Comparison of ENCODE assay signal across 19 mouse cellular contexts in genomic region chr11:50243926-50244325, GRCm38 (mm10). TPM values are rescaled to one million over a fixed set of nuclear protein-coding genes. Genes with fewer than 3 reads are reported as not detected.
DNase-seq lines count a peak whose midpoint lies in the region; ATAC-seq and TF ChIP-seq lines count a peak whose summit lies in the region.
"Had no signal": no experiment of that assay in that cellular context is flagged by ENCODE, and none has a peak within 500 bp of the region (broad histone marks: within the 10 kb centered on the region; RNA-seq: fewer than 3 reads in every experiment).

No protein-coding gene starts in this region.

- H3K27ac ChIP-seq in bone marrow macrophage, adult 2 months (ENCODE audit: insufficient read depth, low read depth, low read length), result peak overlapping the region; percentile 83
- H3K27ac ChIP-seq: embryonic facial prominence, embryonic 15.5 days; forebrain, embryonic 10.5 days; heart, embryonic 13.5 days; hindbrain, embryonic 15.5 days had no signal

- TF ChIP-seq POLR2A in bone marrow macrophage, adult 2 months (IDR thresholded peaks at IDR 0.05; ENCODE audit: borderline replicate concordance, low read depth, low read length), result no peak

- H3K4me3 ChIP-seq in bone marrow macrophage, adult 2 months (ENCODE audit: insufficient read depth, low read length), result no peak overlapping the region
- H3K4me3 ChIP-seq: embryonic facial prominence, embryonic 15.5 days; erythroblast, embryonic 14.5 days; forebrain, embryonic 10.5 days; heart, embryonic 13.5 days; hindbrain, embryonic 15.5 days had no signal

- peaks cover 43% of the 10 kb centered on the region for H3K4me1 ChIP-seq in bone marrow macrophage, adult 2 months (ENCODE audit: control insufficient read depth, insufficient read depth, low read length)
- H3K4me1 ChIP-seq: embryonic facial prominence, embryonic 15.5 days; forebrain, embryonic 10.5 days; heart, embryonic 13.5 days; hindbrain, embryonic 15.5 days had no signal

- ATAC-seq in megakaryocyte, adult 5-6 weeks (ENCODE audit: poor library complexity, severe bottlenecking), result peak; percentile 54
- ATAC-seq: forebrain, embryonic 14.5 days had no signal

- no peak for TF ChIP-seq CTCF in bone marrow macrophage, adult 2 months (IDR thresholded peaks at IDR 0.05; ENCODE audit: low read depth, low read length)

- peak; percentile 91 for DNase-seq in heart, adult 11 months
- no peak for DNase-seq in heart, adult 18-20 months
- no peak for DNase-seq in thymus, postnatal 10 days (ENCODE audit: low spot score in 2 of 2)
- no peak for DNase-seq in cerebellum, postnatal 14 days
- DNase-seq in frontal cortex, postnatal 36 days (ENCODE audit: low spot score in 2 of 2), result no peak
- DNase-seq: adrenal gland, postnatal 10 days; cerebellum, adult 2 months; cerebellum, postnatal 10 days; embryo, embryonic 11 days; gastrocnemius, postnatal 10 days; heart, postnatal 36 days had no signal

RNA-seq across cellular contexts. Expression of gene Ltc4s, which starts 5.5 kb away (rescaled TPM):
- 10 to 100 TPM in 1 of 2 experiments, 1 to 10 TPM in 1; 5.9 to 10.2 TPM for total RNA-seq in heart, adult 18-20 months (2021)
- 13.1 and 18.1 TPM in 2 replicates for polyA plus RNA-seq in bone marrow macrophage, adult 2 months (2012; ENCODE audit: insufficient read depth, insufficient read length, missing spikeins)
- not detected in 2 replicates for total RNA-seq in megakaryocyte, adult 5-6 weeks (2015)
- 0.66 TPM in 1 of 2 replicates, not detected in the other for total RNA-seq in megakaryocyte, adult 5-6 weeks (2017)
- polyA plus RNA-seq: erythroblast, embryonic 14.5 days had no signal

RNA-seq across cellular contexts. Expression of gene Mgat4b, which starts 33.2 kb away (rescaled TPM):
- total RNA-seq in heart, adult 18-20 months (2021), result 10 to 100 TPM; 70.3 to 79.9 TPM
- 54.0 and 58.7 TPM in 2 replicates for polyA plus RNA-seq in bone marrow macrophage, adult 2 months (2012; ENCODE audit: insufficient read depth, insufficient read length, missing spikeins)
- 17.1 and 22.2 TPM in 2 replicates for total RNA-seq in megakaryocyte, adult 5-6 weeks (2015)
- 9.1 and 12.1 TPM in 2 replicates for total RNA-seq in megakaryocyte, adult 5-6 weeks (2017)

RNA-seq across cellular contexts. Expression of gene Sqstm1, which starts 33.3 kb away (rescaled TPM):
- 100 to 1,000 TPM; 367 to 455 TPM for total RNA-seq in heart, adult 18-20 months (2021)
- polyA plus RNA-seq in bone marrow macrophage, adult 2 months (2012; ENCODE audit: insufficient read depth, insufficient read length, missing spikeins), result 560 and 577 TPM in 2 replicates
- total RNA-seq in megakaryocyte, adult 5-6 weeks (2015), result 51.8 and 56.7 TPM in 2 replicates
- total RNA-seq in megakaryocyte, adult 5-6 weeks (2017), result 298 and 386 TPM in 2 replicates

RNA-seq across cellular contexts. Expression of gene Maml1, which starts 48.2 kb away (rescaled TPM):
- 1 to 10 TPM; 8.8 to 9.6 TPM for total RNA-seq in heart, adult 18-20 months (2021)
- 13.9 and 16.3 TPM in 2 replicates for polyA plus RNA-seq in bone marrow macrophage, adult 2 months (2012; ENCODE audit: insufficient read depth, insufficient read length, missing spikeins)
- 28.0 and 30.6 TPM in 2 replicates for total RNA-seq in megakaryocyte, adult 5-6 weeks (2015)
- 8.8 and 11.7 TPM in 2 replicates for total RNA-seq in megakaryocyte, adult 5-6 weeks (2017)

Comparison
In these comparisons a context has a peak if more than half of its experiments do, and no peak if none do; other contexts are left out.
1. RNA of gene Ltc4s, which starts 5.5 kb away (total RNA-seq): 5.9 to 10.2 TPM in heart, adult 18-20 months; 0.66 TPM in megakaryocyte, adult 5-6 weeks; every median in the first group is over 4 times any median in the second.